Mouse (Mus musculus) E14TG2a.4 (cell line): ENCODE results near the gene Lgals4.

Source experiments
- H3K27me3 ChIP-seq: 2 replicates; pipeline ENCODE4 v1.6.1; 2014; ENCODE audit warnings: low read length, control low read depth; ENCODE audit not compliant: insufficient read depth
- H3K36me3 ChIP-seq: 2 replicates; pipeline ENCODE4 v1.6.1; 2014; ENCODE audit warnings: low read length, control low read depth; ENCODE audit not compliant: insufficient read depth
- H3K4me1 ChIP-seq: replicated peaks from 2 replicates; pipeline ENCODE4 v1.6.1; 2014; ENCODE audit warnings: low read depth, low read length, control low read depth
- H3K4me3 ChIP-seq: replicated peaks from 2 replicates; pipeline ENCODE4 v1.5.1; 2014; ENCODE audit warnings: mild to moderate bottlenecking, low read length
- H3K9me3 ChIP-seq: 2 replicates; pipeline ENCODE4 v1.6.1; 2014; ENCODE audit warnings: low read length, control low read depth
- CTCF ChIP-seq: conservative IDR thresholded peaks from 2 replicates; pipeline ENCODE4 v1.5.1; 2014; ENCODE audit warnings: low read length
- NANOG ChIP-seq: IDR thresholded peaks from 2 replicates; pipeline ENCODE4 v1.6.1; 2014; ENCODE audit warnings: borderline replicate concordance, low read length, mixed read lengths
- POU5F1 ChIP-seq: IDR thresholded peaks from 2 replicates; pipeline ENCODE4 v1.6.1; 2014; ENCODE audit warnings: low read length, borderline replicate concordance

Gene Lgals4

GRCm38 (mm10) chr7:28836936-28837335 lies 3.3 kb downstream of the Lgals4 start:
- Histone ChIP-seq H3K4me1 (peaks cover 29% of the 10 kb centered on the region), H3K36me3 (peaks cover 6% of the 10 kb centered on the region), H3K27me3 (peaks cover 13% of the 10 kb centered on the region; the same call in 1 of the 2 replicates), H3K9me3 (no peaks in the 10 kb centered on the region), H3K4me3 (no peak overlapping the region)
- TF ChIP-seq NANOG (no peak), POU5F1 (no peak), CTCF (no peak)

GRCm38 (mm10) chr7:28838331-28838730 lies 4.7 kb downstream of the Lgals4 start:
- no peak for TF ChIP-seq CTCF
- TF ChIP-seq NANOG = no peak
- no peak for TF ChIP-seq POU5F1
- Histone ChIP-seq H3K27me3 (peaks cover 13% of the 10 kb centered on the region; the same call in 1 of the 2 replicates), H3K4me1 (peaks cover 24% of the 10 kb centered on the region), H3K9me3 (no peaks in the 10 kb centered on the region), H3K36me3 (0 out of 2 replicates have a peak, but pooled peaks cover 3% of the 10 kb centered on the region), H3K4me3 (no peak overlapping the region)

GRCm38 (mm10) chr7:28847273-28847672 lies 13.6 kb downstream of the Lgals4 start:
- H3K36me3 ChIP-seq = no peaks in the 10 kb centered on the region
- no peak overlapping the region for H3K4me3 ChIP-seq
- H3K27me3 ChIP-seq = no peaks in the 10 kb centered on the region
- no peak for TF ChIP-seq NANOG
- no peak for TF ChIP-seq POU5F1
- no peaks in the 10 kb centered on the region for H3K9me3 ChIP-seq
- peaks cover 21% of the 10 kb centered on the region for H3K4me1 ChIP-seq

- Histone ChIP-seq H3K27me3 (no peaks in the 10 kb centered on the region), H3K9me3 (0 out of 2 replicates have a peak, but pooled peaks cover 4% of the 10 kb centered on the region), H3K4me1 (peaks cover 21% of the 10 kb centered on the region), H3K4me3 (no peak overlapping the region), H3K36me3 (no peaks in the 10 kb centered on the region)
- TF ChIP-seq POU5F1 (no peak), CTCF (no peak)
Measured at GRCm38 (mm10) chr7:28849700-28850236, 16.1 kb downstream of the Lgals4 start.

GRCm38 (mm10) chr7:28850642-28851041 lies 17.0 kb downstream of the Lgals4 start:
- H3K36me3 ChIP-seq = no peaks in the 10 kb centered on the region
- TF ChIP-seq CTCF = no peak
- no peak for TF ChIP-seq POU5F1
- TF ChIP-seq NANOG = no peak
- 0 out of 2 replicates have a peak, but pooled peaks cover 4% of the 10 kb centered on the region for H3K9me3 ChIP-seq
- H3K27me3 ChIP-seq = no peaks in the 10 kb centered on the region
- peaks cover 21% of the 10 kb centered on the region for H3K4me1 ChIP-seq
- H3K4me3 ChIP-seq = no peak overlapping the region

GRCm38 (mm10) chr7:28859953-28860352 lies 26.3 kb downstream of the Lgals4 start:
- Histone ChIP-seq H3K9me3 (no peaks in the 10 kb centered on the region), H3K4me1 (peaks cover 22% of the 10 kb centered on the region), H3K36me3 (no peaks in the 10 kb centered on the region), H3K4me3 (no peak overlapping the region), H3K27me3 (peaks cover 13% of the 10 kb centered on the region; the same call in 1 of the 2 replicates)
- no peak for TF ChIP-seq CTCF
- no peak for TF ChIP-seq NANOG
- TF ChIP-seq POU5F1 = no peak

GRCm38 (mm10) chr7:28860898-28861297 lies 27.2 kb downstream of the Lgals4 start:
- H3K4me3 ChIP-seq = no peak overlapping the region
- H3K36me3 ChIP-seq = no peaks in the 10 kb centered on the region
- TF ChIP-seq CTCF (peak; percentile 71), NANOG (no peak)
- H3K27me3 ChIP-seq = peaks cover 19% of the 10 kb centered on the region
- H3K9me3 ChIP-seq = no peaks in the 10 kb centered on the region
- H3K4me1 ChIP-seq = peaks cover 32% of the 10 kb centered on the region

GRCm38 (mm10) chr7:28862817-28863499 lies 29.3 kb downstream of the Lgals4 start:
- TF ChIP-seq CTCF (no peak), NANOG (no peak), POU5F1 (no peak)
- no peak overlapping the region for H3K4me3 ChIP-seq
- H3K4me1 ChIP-seq = peaks cover 49% of the 10 kb centered on the region
- H3K9me3 ChIP-seq = no peaks in the 10 kb centered on the region
- H3K36me3 ChIP-seq = no peaks in the 10 kb centered on the region
- peaks cover 19% of the 10 kb centered on the region for H3K27me3 ChIP-seq

- H3K4me1 ChIP-seq = peaks cover 49% of the 10 kb centered on the region
- H3K36me3 ChIP-seq = no peaks in the 10 kb centered on the region
- TF ChIP-seq CTCF = no peak
- TF ChIP-seq POU5F1 = no peak
- TF ChIP-seq NANOG = no peak
- no peaks in the 10 kb centered on the region for H3K9me3 ChIP-seq
- H3K27me3 ChIP-seq = peaks cover 19% of the 10 kb centered on the region
- H3K4me3 ChIP-seq = no peak within 1 kb of the TSS
Measured at GRCm38 (mm10) chr7:28863540-28863939, 29.9 kb downstream of the Lgals4 start, which contains the start of gene Lgals7. TSS of gene Lgals7 (plus strand) at chr7:28863853.
